In genomic region chr8:70667071-70667470, GRCm38 (mm10) we compare ENCODE assay signal across 10 mouse cellular contexts. TPM values are rescaled to one million over a fixed set of nuclear protein-coding genes. Genes with fewer than 3 reads are reported as not detected.
A peak's percentile ranks its signal among the peaks of the same experiment; 100 is the strongest.
DNase-seq lines count a peak whose midpoint lies in the region; ATAC-seq and TF ChIP-seq lines count a peak whose summit lies in the region.
"Had no signal": no experiment of that assay in that cellular context is flagged by ENCODE, and none has a peak within 500 bp of the region (broad histone marks: within the 10 kb centered on the region; RNA-seq: fewer than 3 reads in every experiment).

No protein-coding gene starts in this region.

- 0 out of 2 replicates have a peak, but pooled peaks cover 3% of the 10 kb centered on the region for H3K4me1 ChIP-seq in kidney, postnatal 0 days (replicated peaks; ENCODE audit: insufficient read depth, low read length)
- no peaks in the 10 kb centered on the region for H3K4me1 ChIP-seq in cerebellum, adult 2 months (ENCODE audit: control insufficient read depth, insufficient read depth, low read length)

- H3K36me3 ChIP-seq in kidney, postnatal 0 days (ENCODE audit: insufficient read depth, low read length), result no peaks in the 10 kb centered on the region
- no peaks in the 10 kb centered on the region for H3K36me3 ChIP-seq in myocyte (ENCODE audit: control insufficient read depth, insufficient read depth)

- no peaks in the 10 kb centered on the region for H3K9me3 ChIP-seq in kidney, postnatal 0 days (replicated peaks; ENCODE audit: low read length)

- H3ac ChIP-seq in myocyte (ENCODE audit: control insufficient read depth, insufficient read length), result no peak overlapping the region

- WGBS in kidney, postnatal 0 days, result 47% methylated on average over 5 of the region's 5 CpGs
- WGBS in cerebellum, adult 2 months, result 23% methylated on average over 5 of the region's 5 CpGs

- no peak for ATAC-seq in kidney, postnatal 0 days (replicated peaks; ENCODE audit: low FRiP score, low read depth)

- TF ChIP-seq POLR2A in myocyte (IDR thresholded peaks at IDR 0.05; ENCODE audit: insufficient read length, low read depth), result peak; percentile 28
- no peak for TF ChIP-seq POLR2A in cerebellum, adult 2 months (IDR thresholded peaks at IDR 0.05; ENCODE audit: borderline replicate concordance, insufficient read depth, low read length)

- no peak for TF ChIP-seq CTCF in kidney, postnatal 0 days (IDR thresholded peaks at IDR 0.05; ENCODE audit: low read depth)
- no peak for TF ChIP-seq CTCF in cerebellum, adult 2 months (IDR thresholded peaks at IDR 0.05; ENCODE audit: borderline replicate concordance, insufficient read depth, low read depth, low read length)

- no peak overlapping the region for H3K4me3 ChIP-seq in kidney, postnatal 0 days (replicated peaks; ENCODE audit: low read depth, low read length)
- no peak overlapping the region for H3K4me3 ChIP-seq in myocyte
- H3K4me3 ChIP-seq in cerebellum, adult 2 months (replicated peaks; ENCODE audit: insufficient read depth, low read depth, low read length), result no peak overlapping the region

- peak; percentile 55 to 62 for DNase-seq in frontal cortex, postnatal 36 days (ENCODE audit: low spot score in 2 of 2)
- DNase-seq in frontal cortex, postnatal 25 days (ENCODE audit: low spot score in 2 of 2), result no peak
- DNase-seq in right cerebral cortex, postnatal 10 days (ENCODE audit: low spot score in 2 of 2), result peak; percentile 68 to 75
- DNase-seq in right cerebral cortex, postnatal 4 days, result no peak
- DNase-seq in kidney, postnatal 0 days (ENCODE audit: low spot score), result no peak
- no peak for DNase-seq in adrenal gland, adult 18-20 months (ENCODE audit: low spot score in 2 of 2)
- DNase-seq in cerebellum, adult 2 months, result no peak

- no peaks in the 10 kb centered on the region for H3K79me2 ChIP-seq in myocyte (ENCODE audit: control insufficient read depth, insufficient read depth)

- H3K9ac ChIP-seq in kidney, postnatal 0 days (ENCODE audit: low read depth, low read length), result no peak overlapping the region

- 0 out of 2 replicates have a peak overlapping the region, but pooled peaks have one; percentile 31 for H3K27ac ChIP-seq in kidney, postnatal 0 days
- H3K27ac ChIP-seq in cerebellum, adult 2 months (ENCODE audit: insufficient read depth, low read length), result no peak overlapping the region

- H3K27me3 ChIP-seq in kidney, postnatal 0 days (ENCODE audit: insufficient read depth, low read length), result no peaks in the 10 kb centered on the region
- H3K27me3 ChIP-seq in myocyte (ENCODE audit: control insufficient read depth, insufficient read depth, insufficient read length), result no peaks in the 10 kb centered on the region
- no peaks in the 10 kb centered on the region for H3K27me3 ChIP-seq in cerebellum, adult 2 months (ENCODE audit: control insufficient read depth, insufficient read depth, low read length)

- H3K4me2 ChIP-seq in kidney, postnatal 0 days (ENCODE audit: low read length), result no peak overlapping the region
- H3K4me2 ChIP-seq in myocyte (ENCODE audit: low read depth), result peak overlapping the region; percentile 27

TF ChIP-seq in myocyte, 11 proteins besides CTCF, POLR2A, EP300 and RAD21:
- TF ChIP-seq USF1 (IDR thresholded peaks at IDR 0.05; ENCODE audit: low read depth) (no peak), MYOD1 (IDR thresholded peaks at IDR 0.05; ENCODE audit: control insufficient read depth in 1 of 3, insufficient read length in 2 of 3, low read depth in 2 of 3) (peak in 1 of 3 experiments; percentile 45), MYOG (IDR thresholded peaks at IDR 0.05; ENCODE audit: control insufficient read depth in 1 of 3, insufficient read depth in 1 of 3, insufficient read length in 2 of 3, low read depth in 2 of 3) (peak in 1 of 3 experiments; percentile 61), REST (IDR thresholded peaks at IDR 0.05; ENCODE audit: insufficient read depth, insufficient read length) (no peak)

RNA-seq across cellular contexts. Expression of gene Lsm4, which starts 6.0 kb away (rescaled TPM):
- 243 and 281 TPM in 2 replicates for polyA plus RNA-seq in kidney, postnatal 0 days (2015; fragmentation: Nextera tagmentation; extraction: Ambion mirVana)
- polyA plus RNA-seq in myocyte (2012; fragmentation: generic; extraction: Trizol), result 178 TPM
- 10 to 100 TPM; 73.2 to 75.9 TPM for total RNA-seq in adrenal gland, adult 18-20 months (2021)
- 113 and 117 TPM in 2 replicates for polyA plus RNA-seq in cerebellum, adult 2 months (2012; rRNA removed)

RNA-seq across cellular contexts. Expression of gene Pgpep1, which starts 6.9 kb away (rescaled TPM):
- polyA plus RNA-seq in kidney, postnatal 0 days (2015; fragmentation: Nextera tagmentation; extraction: Ambion mirVana), result 84.2 and 87.5 TPM in 2 replicates
- 38.5 TPM for polyA plus RNA-seq in myocyte (2012; fragmentation: generic; extraction: Trizol)
- 100 to 1,000 TPM; 101 to 153 TPM for total RNA-seq in adrenal gland, adult 18-20 months (2021)
- 28.3 and 32.5 TPM in 2 replicates for polyA plus RNA-seq in cerebellum, adult 2 months (2012; rRNA removed)

RNA-seq across cellular contexts. Expression of gene Jund, which starts 31.7 kb away (rescaled TPM):
- 72.4 and 98.1 TPM in 2 replicates for polyA plus RNA-seq in kidney, postnatal 0 days (2015; fragmentation: Nextera tagmentation; extraction: Ambion mirVana)
- 246 TPM for polyA plus RNA-seq in myocyte (2012; fragmentation: generic; extraction: Trizol)
- 100 to 1,000 TPM; 228 to 252 TPM for total RNA-seq in adrenal gland, adult 18-20 months (2021)
- 252 and 274 TPM in 2 replicates for polyA plus RNA-seq in cerebellum, adult 2 months (2012; rRNA removed)

RNA-seq across cellular contexts. Expression of gene Gdf15, which starts 34.8 kb away (rescaled TPM):
- 3.0 and 3.2 TPM in 2 replicates for polyA plus RNA-seq in kidney, postnatal 0 days (2015; fragmentation: Nextera tagmentation; extraction: Ambion mirVana)
- polyA plus RNA-seq in myocyte (2012; fragmentation: generic; extraction: Trizol), result 54.1 TPM
- total RNA-seq in adrenal gland, adult 18-20 months (2021), result 1 to 10 TPM; 2.2 to 6.4 TPM
- 0.28 and 0.51 TPM in 2 replicates for polyA plus RNA-seq in cerebellum, adult 2 months (2012; rRNA removed)
- total RNA-seq: neutrophil, adult 5-6 weeks had no signal

RNA-seq across cellular contexts. Expression of gene Iqcn, which starts 36.2 kb away (rescaled TPM):
- 0.03 and 0.05 TPM in 2 replicates for polyA plus RNA-seq in kidney, postnatal 0 days (2015; fragmentation: Nextera tagmentation; extraction: Ambion mirVana)
- 0.02 TPM for polyA plus RNA-seq in myocyte (2012; fragmentation: generic; extraction: Trizol)
- under 1 TPM in 1 of 2 experiments, not detected in 1; 0.10 TPM for total RNA-seq in adrenal gland, adult 18-20 months (2021)
- 0.08 and 0.11 TPM in 2 replicates for polyA plus RNA-seq in cerebellum, adult 2 months (2012; rRNA removed)
- total RNA-seq: CH12.LX had no signal

Comparison
In these comparisons a context has a peak if more than half of its experiments do, and no peak if none do; other contexts are left out.
1. DNase-seq: peak in frontal cortex, postnatal 36 days (2 of 2) and right cerebral cortex, postnatal 10 days (2 of 2); none in frontal cortex, postnatal 25 days (0 of 2), right cerebral cortex, postnatal 4 days (single experiment), kidney, postnatal 0 days (single experiment), adrenal gland, adult 18-20 months (0 of 2) and cerebellum, adult 2 months (0 of 2).